Mouse (Mus musculus): ENCODE measurements around the gene Ano9.

Gene Ano9

DNA sequence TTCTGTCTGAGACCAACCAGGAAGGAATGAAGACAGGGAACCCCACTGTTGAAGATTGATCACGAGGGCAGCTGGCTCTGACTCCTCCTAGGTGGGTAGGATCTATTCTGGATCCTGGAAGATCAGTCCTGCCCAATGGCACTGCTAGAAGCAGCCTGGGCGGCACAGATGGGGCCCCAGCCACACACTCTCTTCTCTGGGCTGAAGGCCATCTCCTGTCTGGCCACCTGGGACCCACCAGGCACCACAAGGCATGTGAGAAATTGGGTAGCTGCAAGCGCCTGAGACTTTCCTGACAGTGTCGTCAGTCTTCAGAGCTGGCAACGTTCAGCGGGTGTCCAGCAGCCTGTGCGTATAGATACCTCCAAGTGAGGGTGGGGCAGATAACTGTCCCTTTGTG is 55.1 kb downstream of the Ano9 start:
- no peak for DNase-seq

DNA sequence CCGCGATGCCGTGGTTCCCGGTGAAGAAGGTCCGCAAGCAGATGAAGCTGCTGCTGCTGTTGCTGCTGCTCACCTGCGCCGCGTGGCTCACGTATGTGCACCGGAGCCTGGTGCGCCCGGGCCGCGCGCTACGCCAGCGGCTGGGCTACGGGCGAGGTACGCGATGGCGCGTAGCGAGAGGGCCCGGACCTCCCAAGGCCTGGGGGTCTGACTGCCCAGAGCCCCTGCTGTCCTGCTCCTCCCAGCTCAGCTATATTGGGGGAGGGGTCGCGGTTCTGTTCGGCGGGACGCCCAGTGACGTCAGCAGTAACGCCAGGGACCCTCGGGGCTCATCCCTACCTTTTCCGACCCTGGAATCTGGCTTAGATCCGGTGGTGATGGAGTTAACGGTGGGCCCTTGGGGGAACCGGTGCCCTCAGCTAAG is 56.3 kb downstream of the Ano9 start:
- no peak for DNase-seq

DNA sequence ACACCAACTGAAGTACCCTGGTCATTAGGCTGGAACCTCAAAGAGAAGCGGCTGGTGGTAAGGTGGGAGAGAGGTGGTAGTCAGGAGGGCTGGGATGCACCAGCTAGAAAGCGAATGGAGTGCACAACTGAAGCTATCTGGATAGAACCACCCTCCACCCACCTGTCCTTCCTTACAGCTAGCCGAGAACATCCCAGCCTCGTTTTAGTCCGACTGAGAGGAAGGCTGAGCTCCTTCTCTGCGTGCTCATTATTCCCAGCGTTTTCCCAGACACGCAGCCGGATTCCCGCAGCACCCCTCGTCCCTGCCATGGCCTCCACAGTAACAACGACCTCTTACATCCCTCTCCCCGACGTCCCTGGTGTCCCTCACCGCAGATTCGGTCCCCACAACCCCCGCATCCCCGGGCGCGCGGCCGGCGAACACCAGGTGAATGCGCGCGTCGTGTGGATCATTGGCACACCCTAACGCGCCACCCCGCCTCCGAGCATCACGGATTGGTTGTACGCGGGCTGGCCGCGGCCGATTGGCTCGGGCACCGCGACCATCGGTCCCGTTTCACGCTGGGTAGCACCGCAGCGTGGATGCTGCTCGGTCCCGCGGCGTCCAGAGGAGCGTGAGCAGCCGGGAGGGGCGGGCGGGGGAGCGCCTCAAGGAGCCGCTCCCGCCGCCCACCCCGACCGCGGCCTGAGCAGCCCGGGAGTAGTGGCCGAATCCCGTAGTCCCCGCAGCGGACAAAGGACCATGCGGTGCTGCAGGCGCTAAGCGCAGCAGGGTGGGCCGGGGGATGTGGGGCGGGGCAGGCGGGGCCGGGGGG is 57.0 kb downstream of the Ano9 start, which contains the start of gene B4galnt4:
B4galnt4 (plus strand) TSS at position 679 of the 817 bp plus-strand sequence.
- no peak for DNase-seq

DNA sequence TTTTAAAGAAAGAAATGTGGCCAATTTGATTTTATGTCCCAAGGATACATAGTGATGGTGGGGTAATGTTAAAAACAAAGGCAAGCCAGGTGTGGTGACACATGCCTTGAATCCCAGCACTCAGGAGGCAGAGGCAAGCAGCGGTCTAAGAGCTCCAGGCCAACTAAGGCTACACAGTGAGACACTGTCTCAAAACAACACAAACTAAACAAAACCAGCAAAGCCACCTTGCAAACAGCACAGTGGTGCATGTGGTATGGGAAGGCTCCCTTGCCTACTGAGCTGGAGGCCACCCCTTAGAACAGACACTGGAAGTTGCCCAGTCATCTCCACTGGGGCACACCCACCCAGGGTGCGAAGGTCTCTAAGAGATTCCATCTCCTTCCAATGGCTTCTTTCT is 57.7 kb downstream of the Ano9 start:
- no peak for DNase-seq

DNA sequence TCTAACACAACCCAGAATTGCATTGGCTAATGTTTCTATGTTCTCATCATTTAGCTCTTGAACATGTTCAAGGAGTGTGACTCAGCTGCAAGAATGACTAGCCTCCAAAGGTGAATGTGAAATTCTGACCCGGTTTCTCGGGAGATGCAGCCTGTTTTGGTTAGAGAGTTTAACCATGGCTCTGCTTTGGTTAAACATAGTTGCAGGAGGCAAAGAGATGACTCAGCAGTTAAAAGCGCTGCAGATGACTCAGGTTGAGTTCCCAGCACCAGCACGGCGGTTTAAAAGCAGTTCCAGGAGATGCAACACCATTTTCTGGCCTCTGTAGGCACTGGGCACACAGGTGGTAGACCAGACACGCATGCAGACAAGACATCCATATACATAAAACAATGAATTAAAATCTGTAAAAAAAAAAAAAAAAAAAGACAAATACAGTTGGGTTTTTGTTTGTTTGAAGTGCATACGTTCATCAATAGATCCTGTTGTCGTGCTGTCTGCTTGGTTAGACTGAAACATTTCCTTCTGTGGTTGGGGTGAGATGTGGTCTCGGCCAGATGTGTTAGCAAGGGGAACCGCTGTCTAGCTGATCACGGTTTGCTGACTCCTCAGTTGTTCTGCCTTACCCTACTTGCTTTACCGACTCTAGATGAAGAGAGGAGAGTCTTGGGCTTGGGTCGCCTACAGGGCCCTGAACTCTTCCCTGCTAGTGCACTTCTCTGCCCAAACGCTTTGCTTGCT is 58.8 kb downstream of the Ano9 start:
- no peak for DNase-seq

DNA sequence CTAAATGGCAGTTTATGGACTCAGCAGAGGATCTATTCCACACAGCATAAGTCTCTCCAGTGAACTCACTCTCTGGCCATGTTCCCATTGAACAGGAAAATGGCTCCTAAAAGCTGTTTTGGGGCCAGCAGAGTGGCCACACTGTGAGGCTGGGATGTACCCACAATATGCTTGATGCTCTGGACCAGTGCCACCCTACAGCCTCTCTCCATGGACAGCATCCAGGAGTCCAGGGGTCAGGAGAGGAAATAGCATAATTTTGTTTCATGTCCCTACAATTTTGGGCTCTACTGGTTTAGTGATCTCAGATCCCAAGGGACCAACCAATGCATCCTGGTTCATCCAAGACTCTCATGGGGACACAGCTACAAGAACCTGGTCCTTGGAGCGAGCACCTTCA is 60.1 kb downstream of the Ano9 start:
- DNase-seq, result no peak

DNA sequence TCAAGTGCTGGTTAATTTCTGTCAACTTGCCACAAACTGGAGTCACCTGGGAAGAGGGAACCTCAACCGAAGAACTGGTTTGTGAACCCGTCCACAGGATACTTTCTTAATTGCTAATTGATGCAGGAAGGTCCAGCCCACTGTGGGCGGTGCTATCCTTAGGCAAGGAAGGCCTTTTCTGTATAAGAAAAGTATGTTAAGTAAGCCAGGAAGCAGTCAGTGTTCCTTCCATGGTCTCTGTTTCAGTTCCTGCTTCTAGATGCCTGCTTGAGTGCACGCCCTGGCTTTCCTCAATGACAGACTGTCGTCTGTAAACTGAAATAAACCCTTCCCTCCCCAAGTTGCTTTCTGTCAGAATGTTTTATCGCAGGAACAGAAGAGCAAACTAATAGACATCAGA is 60.6 kb downstream of the Ano9 start:
- DNase-seq, result no peak

DNA sequence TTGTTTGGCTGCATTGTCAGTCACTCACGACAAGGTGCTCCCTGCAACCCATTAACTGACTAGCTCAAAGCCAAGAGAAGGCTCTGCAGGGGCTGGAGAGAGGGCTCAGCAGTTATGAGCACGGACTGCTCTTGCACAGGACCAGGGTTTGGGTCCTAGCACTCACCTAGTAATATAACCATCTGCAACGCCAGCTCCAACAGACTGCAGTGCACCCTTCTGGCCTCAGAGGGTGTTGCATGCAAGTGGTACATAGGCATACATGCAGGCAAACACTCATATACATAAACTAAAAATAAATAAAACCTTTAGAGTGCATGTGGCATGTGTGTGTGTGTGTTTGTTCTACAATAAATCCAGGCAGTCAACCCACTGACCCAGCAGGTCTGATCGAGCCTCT is 61.8 kb downstream of the Ano9 start:
- no peak for DNase-seq

DNA sequence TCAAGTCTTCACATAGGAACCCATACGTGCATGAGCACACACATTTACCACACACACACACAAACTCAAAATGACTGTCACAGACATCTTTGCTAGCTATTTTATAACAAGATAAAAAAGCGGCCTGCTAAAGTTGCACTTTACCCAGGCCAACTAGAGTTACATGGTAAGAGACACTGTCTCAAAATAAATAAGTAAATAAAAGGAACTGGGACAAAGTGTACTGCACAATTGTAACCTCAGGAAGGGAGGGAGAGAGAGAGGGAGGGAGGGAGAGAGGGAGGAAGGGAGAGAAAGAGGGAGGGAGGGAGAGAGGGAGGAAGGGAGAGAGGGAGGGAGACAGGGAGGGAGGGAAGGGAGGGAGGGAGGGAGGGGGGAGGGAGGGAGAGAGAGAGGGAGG is 65.2 kb downstream of the Ano9 start:
- DNase-seq, result no peak

DNA sequence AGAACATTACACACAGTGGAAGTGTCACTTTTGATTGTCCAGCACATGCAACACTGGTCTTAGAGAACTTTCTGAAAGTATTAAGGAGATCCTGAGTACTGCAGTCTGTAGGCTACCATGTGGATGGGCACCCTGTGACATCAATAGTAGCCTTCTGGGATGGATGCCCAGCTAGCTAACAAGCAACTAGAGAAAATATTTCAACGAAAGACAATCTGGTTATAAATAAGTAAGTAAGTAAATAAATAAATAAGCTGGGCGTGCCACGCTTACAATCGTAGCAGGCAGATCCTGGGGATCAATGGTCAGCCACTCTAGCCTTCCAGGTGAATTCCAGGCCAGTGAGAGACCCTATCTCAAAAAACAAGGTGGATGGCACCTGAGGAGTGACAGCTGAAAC is 65.6 kb downstream of the Ano9 start:
- no peak for DNase-seq
